Mouse (Mus musculus) embryonic facial prominence, embryonic 12.5 days (tissue): ENCODE measurements at regions not wholly inside any gene's neighbourhood (a gene's known extent, or its start where the extent isn't known, plus 50 kb on each side); places are given as distances from the start of the nearest gene placed in this dataset.
A peak's percentile ranks its signal among the peaks of the same experiment; 100 is the strongest.

Source experiments
- ATAC-seq: fragments of 200-750 bp; cut with Nextera tagmentation; 2 replicates; pipeline ENCODE4 v1.8.0; 2017; ENCODE audit not compliant: insufficient number of reproducible peaks, insufficient read depth, low FRiP score, low TSS enrichment
- H3K27ac ChIP-seq: fragments of 300-500 bp; sonication (generic); 2 replicates; pipeline ENCODE4 v1.5.1; 2016; ENCODE audit warnings: mild to moderate bottlenecking
- H3K27me3 ChIP-seq: fragments of 300-500 bp; sonication (generic); 2 replicates; pipeline ENCODE4 v1.6.1; 2016; ENCODE audit warnings: mild to moderate bottlenecking, moderate library complexity
- H3K36me3 ChIP-seq: fragments of 300-500 bp; sonication (generic); 2 replicates; pipeline ENCODE4 v1.6.1; 2016; ENCODE audit warnings: mild to moderate bottlenecking
- H3K4me1 ChIP-seq: fragments of 300-500 bp; sonication (generic); 2 replicates; pipeline ENCODE4 v1.6.1; 2016
- H3K4me2 ChIP-seq: fragments of 300-500 bp; sonication (generic); replicated peaks from 2 replicates; pipeline ENCODE4 v1.6.1; 2016; ENCODE audit warnings: mild to moderate bottlenecking, moderate library complexity
- H3K4me3 ChIP-seq: fragments of 300-500 bp; sonication (generic); 2 replicates; pipeline ENCODE4 v1.5.1; 2016; ENCODE audit warnings: mild to moderate bottlenecking
- H3K9ac ChIP-seq: fragments of 300-500 bp; sonication (generic); 2 replicates; pipeline ENCODE4 v1.6.1; 2016; ENCODE audit warnings: mild to moderate bottlenecking, moderate library complexity
- H3K9me3 ChIP-seq: fragments of 300-500 bp; sonication (generic); 2 replicates; pipeline ENCODE4 v1.6.1; 2016; ENCODE audit warnings: mild to moderate bottlenecking, moderate library complexity
- whole genome bisulfite sequencing: fragments of 180-500 bp; shearing (Covaris S2); methylation state at CpG from one replicate; pipeline ENCODE4 v1.1.7; 2016; 5-methylcytosine and 5-hydroxymethylcytosine counted together

GRCm38 (mm10) chr15:59807723-59808122 lies 208.7 kb downstream of the 4933412E24Rik start:
- no peak overlapping the region for H3K4me3 ChIP-seq
- no peaks in the 10 kb centered on the region for H3K4me1 ChIP-seq
- H3K9ac ChIP-seq: no peak overlapping the region
- ATAC-seq: no peak
- H3K9me3 ChIP-seq: 0 out of 2 replicates have a peak, but pooled peaks cover 3% of the 10 kb centered on the region
- no peak overlapping the region for H3K27ac ChIP-seq
- no peak overlapping the region for H3K4me2 ChIP-seq
- WGBS: 86% methylated on average over 6 of the region's 6 CpGs
- H3K36me3 ChIP-seq: no peaks in the 10 kb centered on the region
- no peaks in the 10 kb centered on the region for H3K27me3 ChIP-seq

- Histone ChIP-seq H3K4me3 (no peak overlapping the region), H3K27ac (no peak overlapping the region), H3K27me3 (no peaks in the 10 kb centered on the region), H3K36me3 (no peaks in the 10 kb centered on the region), H3K4me2 (no peak overlapping the region), H3K9me3 (0 out of 2 replicates have a peak, but pooled peaks cover 3% of the 10 kb centered on the region), H3K4me1 (no peaks in the 10 kb centered on the region), H3K9ac (no peak overlapping the region)
- WGBS: 83% methylated on average over 2 of the region's 2 CpGs
- ATAC-seq: no peak
Measured at GRCm38 (mm10) chr15:59805771-59806170, 210.6 kb downstream of the 4933412E24Rik start.

- Histone ChIP-seq H3K4me1 (no peaks in the 10 kb centered on the region), H3K27me3 (no peaks in the 10 kb centered on the region), H3K36me3 (no peaks in the 10 kb centered on the region), H3K27ac (no peak overlapping the region), H3K4me3 (no peak overlapping the region), H3K9ac (no peak overlapping the region), H3K4me2 (no peak overlapping the region), H3K9me3 (0 out of 2 replicates have a peak, but pooled peaks cover 2% of the 10 kb centered on the region)
- 93% methylated on average over 2 of the region's 2 CpGs for WGBS
- ATAC-seq: no peak
Measured at GRCm38 (mm10) chr15:59804821-59805220, 211.6 kb downstream of the 4933412E24Rik start.

GRCm38 (mm10) chr15:59804394-59804793 lies 212.0 kb downstream of the 4933412E24Rik start:
- Histone ChIP-seq H3K4me2 (no peak overlapping the region), H3K9me3 (no peaks in the 10 kb centered on the region), H3K4me1 (no peaks in the 10 kb centered on the region), H3K9ac (no peak overlapping the region), H3K27ac (no peak overlapping the region), H3K4me3 (no peak overlapping the region), H3K36me3 (no peaks in the 10 kb centered on the region), H3K27me3 (no peaks in the 10 kb centered on the region)
- no peak for ATAC-seq
- WGBS: 90% methylated on average over 7 of the region's 7 CpGs

GRCm38 (mm10) chr15:59802276-59802675 lies 214.1 kb downstream of the 4933412E24Rik start:
- Histone ChIP-seq H3K9ac (no peak overlapping the region), H3K27ac (no peak overlapping the region), H3K9me3 (no peaks in the 10 kb centered on the region), H3K36me3 (no peaks in the 10 kb centered on the region), H3K4me2 (no peak overlapping the region), H3K4me3 (no peak overlapping the region), H3K27me3 (no peaks in the 10 kb centered on the region), H3K4me1 (no peaks in the 10 kb centered on the region)
- no peak for ATAC-seq
- 82% methylated on average over 7 of the region's 7 CpGs for WGBS

- Histone ChIP-seq H3K4me1 (no peaks in the 10 kb centered on the region), H3K4me3 (no peak overlapping the region), H3K9me3 (no peaks in the 10 kb centered on the region), H3K27ac (no peak overlapping the region), H3K9ac (no peak overlapping the region), H3K36me3 (no peaks in the 10 kb centered on the region), H3K4me2 (no peak overlapping the region), H3K27me3 (no peaks in the 10 kb centered on the region)
- WGBS: 86% methylated on average over 3 of the region's 3 CpGs
- ATAC-seq: no peak
Measured at GRCm38 (mm10) chr15:59799124-59799815, 217.1 kb downstream of the 4933412E24Rik start.

GRCm38 (mm10) chr15:59798486-59798885 lies 217.9 kb downstream of the 4933412E24Rik start:
- no peaks in the 10 kb centered on the region for H3K9me3 ChIP-seq
- no peaks in the 10 kb centered on the region for H3K36me3 ChIP-seq
- no peak overlapping the region for H3K27ac ChIP-seq
- no peaks in the 10 kb centered on the region for H3K27me3 ChIP-seq
- H3K4me2 ChIP-seq: no peak overlapping the region
- H3K4me1 ChIP-seq: no peaks in the 10 kb centered on the region
- H3K9ac ChIP-seq: no peak overlapping the region
- no peak overlapping the region for H3K4me3 ChIP-seq
- ATAC-seq: no peak

- Histone ChIP-seq H3K4me1 (no peaks in the 10 kb centered on the region), H3K4me2 (no peak overlapping the region), H3K9me3 (no peaks in the 10 kb centered on the region), H3K9ac (no peak overlapping the region), H3K27ac (no peak overlapping the region), H3K36me3 (no peaks in the 10 kb centered on the region), H3K27me3 (no peaks in the 10 kb centered on the region), H3K4me3 (no peak overlapping the region)
- 93% methylated on average over 5 of the region's 5 CpGs for WGBS
- ATAC-seq: no peak
Measured at GRCm38 (mm10) chr15:59795717-59796116, 220.7 kb downstream of the 4933412E24Rik start.

- ATAC-seq: no peak
- Histone ChIP-seq H3K27ac (no peak overlapping the region), H3K9me3 (no peaks in the 10 kb centered on the region), H3K4me1 (no peaks in the 10 kb centered on the region), H3K36me3 (no peaks in the 10 kb centered on the region), H3K27me3 (no peaks in the 10 kb centered on the region), H3K4me3 (no peak overlapping the region), H3K9ac (no peak overlapping the region), H3K4me2 (no peak overlapping the region)
- 91% methylated on average over 6 of the region's 6 CpGs for WGBS
Measured at GRCm38 (mm10) chr15:59794871-59795270, 221.5 kb downstream of the 4933412E24Rik start.

GRCm38 (mm10) chr15:59786706-59787425 lies 229.5 kb downstream of the 4933412E24Rik start:
- H3K9ac ChIP-seq: no peak overlapping the region
- no peak for ATAC-seq
- H3K4me3 ChIP-seq: no peak overlapping the region
- H3K4me2 ChIP-seq: no peak overlapping the region
- H3K4me1 ChIP-seq: peaks cover 22% of the 10 kb centered on the region
- no peaks in the 10 kb centered on the region for H3K27me3 ChIP-seq
- WGBS: 85% methylated on average over 4 of the region's 4 CpGs
- H3K9me3 ChIP-seq: no peaks in the 10 kb centered on the region
- H3K27ac ChIP-seq: no peak overlapping the region
- no peaks in the 10 kb centered on the region for H3K36me3 ChIP-seq

- no peak overlapping the region for H3K9ac ChIP-seq
- no peaks in the 10 kb centered on the region for H3K27me3 ChIP-seq
- 85% methylated on average over 5 of the region's 5 CpGs for WGBS
- 0 out of 2 replicates have a peak, but pooled peaks have one; percentile 10 for ATAC-seq
- no peaks in the 10 kb centered on the region for H3K36me3 ChIP-seq
- no peaks in the 10 kb centered on the region for H3K9me3 ChIP-seq
- H3K4me3 ChIP-seq: no peak overlapping the region
- peaks cover 22% of the 10 kb centered on the region for H3K4me1 ChIP-seq
- no peak overlapping the region for H3K27ac ChIP-seq
- no peak overlapping the region for H3K4me2 ChIP-seq
Measured at GRCm38 (mm10) chr15:59785981-59786380, 230.4 kb downstream of the 4933412E24Rik start.

- no peak overlapping the region for H3K9ac ChIP-seq
- no peak overlapping the region for H3K4me2 ChIP-seq
- H3K9me3 ChIP-seq: no peaks in the 10 kb centered on the region
- no peaks in the 10 kb centered on the region for H3K36me3 ChIP-seq
- H3K4me1 ChIP-seq: peaks cover 22% of the 10 kb centered on the region
- no peaks in the 10 kb centered on the region for H3K27me3 ChIP-seq
- H3K4me3 ChIP-seq: no peak overlapping the region
- no peak for ATAC-seq
- H3K27ac ChIP-seq: no peak overlapping the region
- WGBS: 24% methylated on average over 8 of the region's 8 CpGs
Measured at GRCm38 (mm10) chr15:59784556-59784929, 231.9 kb downstream of the 4933412E24Rik start.
